Mouse (Mus musculus) forebrain, embryonic 12.5 days (tissue): ENCODE data around the gene Galr3. TPM values are rescaled to one million over a fixed set of nuclear protein-coding genes. Genes with fewer than 3 reads are reported as not detected.

Source experiments
- ATAC-seq: fragments of 200-750 bp; cut with Nextera tagmentation; 2 replicates; pipeline ENCODE4 v1.8.0; 2017; ENCODE audit warnings: moderate TSS enrichment; ENCODE audit not compliant: low FRiP score
- H3K27ac ChIP-seq: fragments of 300-500 bp; sonication (generic); 2 replicates; pipeline ENCODE4 v1.5.1; 2016; ENCODE audit warnings: mild to moderate bottlenecking
- H3K27me3 ChIP-seq: fragments of 300-500 bp; sonication (generic); 2 replicates; pipeline ENCODE4 v1.6.1; 2016; ENCODE audit warnings: mild to moderate bottlenecking
- H3K36me3 ChIP-seq: fragments of 300-500 bp; sonication (generic); replicated peaks from 2 replicates; pipeline ENCODE4 v1.6.1; 2016; ENCODE audit warnings: mild to moderate bottlenecking
- H3K4me1 ChIP-seq: fragments of 300-500 bp; sonication (generic); 2 replicates; pipeline ENCODE4 v1.6.1; 2016
- H3K4me2 ChIP-seq: fragments of 300-500 bp; sonication (generic); 2 replicates; pipeline ENCODE4 v1.6.1; 2016; ENCODE audit warnings: mild to moderate bottlenecking, moderate library complexity
- H3K4me3 ChIP-seq: fragments of 300-500 bp; sonication (generic); replicated peaks from 2 replicates; pipeline ENCODE4 v1.5.1; 2016; ENCODE audit warnings: mild to moderate bottlenecking
- H3K9ac ChIP-seq: fragments of 300-500 bp; sonication (generic); 2 replicates; pipeline ENCODE4 v1.6.1; 2016; ENCODE audit warnings: mild to moderate bottlenecking
- H3K9me3 ChIP-seq: fragments of 300-500 bp; sonication (generic); 2 replicates; pipeline ENCODE4 v1.6.1; 2016
- WGBS: fragments of 180-500 bp; shearing (Covaris S2); methylation state at CpG from one replicate; pipeline ENCODE4 v1.1.7; 2016; 5-methylcytosine and 5-hydroxymethylcytosine counted together
- polyA plus RNA-seq: library from polyadenylated mRNA; unstranded; fragments of >200 nt; fragmentation: Nextera tagmentation; extraction: Ambion mirVana; gene quantifications from 2 replicates; pipeline ENCODE4 v1.2.1, GENCODE M21; 2016

Galr3 gene
- not detected in 2 replicates for polyA plus RNA-seq

DNA sequence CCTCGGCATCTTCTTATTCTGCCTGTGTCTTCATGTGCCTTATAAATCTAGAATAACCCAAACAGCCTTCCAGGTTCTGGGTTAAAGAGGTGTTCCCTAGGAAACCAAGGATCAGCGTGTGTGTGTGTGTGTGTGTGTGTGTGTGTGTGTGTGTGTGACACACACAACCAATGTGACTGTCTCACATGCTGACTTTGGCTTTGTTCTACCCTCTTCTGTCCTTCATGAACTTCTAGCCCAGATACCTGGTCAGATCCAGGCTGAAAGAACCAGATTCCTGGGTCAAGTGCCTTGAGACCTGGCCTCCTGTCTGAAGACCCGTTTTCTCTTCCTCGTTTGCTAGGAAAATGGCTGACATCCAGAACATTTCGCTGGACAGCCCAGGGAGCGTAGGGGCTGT, at the start of gene Galr3:
Gene Galr3 (plus strand): TSS at position 301 of the 400 bp plus-strand sequence.
- 89% methylated on average over 6 of the region's 6 CpGs for WGBS
- Histone ChIP-seq H3K27ac (no peak within 1 kb of the TSS), H3K4me1 (peaks cover 42% of the 10 kb centered on the region), H3K36me3 (peaks cover 6% of the 10 kb centered on the region), H3K27me3 (peaks cover 72% of the 10 kb centered on the region), H3K4me2 (peak within 1 kb of the TSS; percentile 81), H3K4me3 (peak within 1 kb of the TSS; percentile 54), H3K9ac (peak within 1 kb of the TSS; percentile 57), H3K9me3 (no peaks in the 10 kb centered on the region)
- no peak for ATAC-seq

DNA sequence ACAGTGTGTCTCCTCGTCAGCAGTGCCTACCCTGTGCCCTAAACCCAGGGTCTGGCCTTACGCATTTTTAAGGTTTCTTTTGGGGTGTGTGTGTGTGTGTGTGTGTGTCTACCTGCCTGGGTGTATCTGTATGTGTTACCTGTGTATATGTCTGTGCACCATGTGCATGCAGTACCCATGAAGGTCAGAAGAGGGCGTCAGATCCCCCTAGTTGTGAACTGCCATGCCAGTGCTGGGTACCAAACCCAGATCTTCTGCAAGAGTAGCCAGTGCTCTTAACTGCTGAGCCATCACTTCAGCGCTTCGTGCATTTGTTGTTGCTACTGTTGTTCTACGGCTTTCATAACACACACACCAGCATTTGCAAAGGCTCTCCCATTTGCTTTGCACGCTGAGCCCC, 49.5 kb upstream of the Galr3 start:
- no peak overlapping the region for H3K27ac ChIP-seq
- no peak overlapping the region for H3K4me3 ChIP-seq
- peaks cover 12% of the 10 kb centered on the region; the same call in 1 of the 2 replicates for H3K4me1 ChIP-seq
- ATAC-seq = no peak
- no peak overlapping the region for H3K9ac ChIP-seq
- H3K4me2 ChIP-seq = no peak overlapping the region
- WGBS = 96% methylated on average over 7 of the region's 7 CpGs
- no peaks in the 10 kb centered on the region for H3K27me3 ChIP-seq
- peaks cover 84% of the 10 kb centered on the region for H3K36me3 ChIP-seq
- H3K9me3 ChIP-seq = no peaks in the 10 kb centered on the region

DNA sequence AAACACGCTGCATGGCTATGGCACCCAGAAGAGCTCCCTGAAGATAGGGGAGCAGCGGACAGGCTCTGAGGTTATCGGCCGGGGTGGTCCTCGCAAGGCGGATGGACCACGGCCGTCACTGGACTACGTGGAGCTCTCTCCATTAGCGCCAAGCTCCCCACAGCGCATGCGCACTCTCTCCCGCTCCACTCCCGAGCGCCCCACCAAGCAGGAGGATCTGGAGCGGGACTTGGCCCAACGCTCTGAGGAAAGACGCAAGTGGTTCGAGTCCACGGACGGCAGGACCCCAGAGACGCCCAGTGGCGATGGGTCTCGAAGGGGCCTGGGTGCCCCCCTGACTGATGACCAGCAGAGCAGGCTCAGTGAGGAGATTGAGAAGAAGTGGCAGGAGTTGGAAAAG, 48.8 kb upstream of the Galr3 start:
- Histone ChIP-seq H3K9ac (no peak overlapping the region), H3K9me3 (no peaks in the 10 kb centered on the region), H3K27me3 (no peaks in the 10 kb centered on the region), H3K4me2 (no peak overlapping the region), H3K27ac (no peak overlapping the region), H3K4me3 (no peak overlapping the region), H3K4me1 (peaks cover 10% of the 10 kb centered on the region; the same call in 1 of the 2 replicates), H3K36me3 (peaks cover 87% of the 10 kb centered on the region)
- 95% methylated on average over 24 of the region's 24 CpGs for WGBS
- ATAC-seq = no peak

DNA sequence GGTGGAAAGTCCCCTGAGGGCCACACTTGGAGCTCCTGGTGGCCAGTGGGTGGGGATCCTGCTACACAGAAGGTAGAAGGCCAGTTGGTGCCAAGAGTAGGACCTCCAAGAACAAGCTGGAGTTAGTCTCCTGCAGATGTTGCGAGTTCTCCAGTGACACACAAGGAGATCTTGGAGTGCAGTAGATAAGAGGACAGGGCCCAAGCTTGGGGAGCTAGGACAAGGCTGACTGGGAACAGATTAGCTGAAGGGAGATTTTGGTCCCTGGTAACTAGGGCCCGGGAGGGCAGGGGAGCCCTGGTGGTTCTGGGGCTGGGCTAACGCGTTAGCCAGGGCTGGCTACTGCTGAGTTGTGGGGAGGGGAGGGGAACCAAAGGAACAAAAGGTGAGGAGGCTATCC, 45.8 kb upstream of the Galr3 start:
- no peaks in the 10 kb centered on the region for H3K9me3 ChIP-seq
- no peak for ATAC-seq

DNA sequence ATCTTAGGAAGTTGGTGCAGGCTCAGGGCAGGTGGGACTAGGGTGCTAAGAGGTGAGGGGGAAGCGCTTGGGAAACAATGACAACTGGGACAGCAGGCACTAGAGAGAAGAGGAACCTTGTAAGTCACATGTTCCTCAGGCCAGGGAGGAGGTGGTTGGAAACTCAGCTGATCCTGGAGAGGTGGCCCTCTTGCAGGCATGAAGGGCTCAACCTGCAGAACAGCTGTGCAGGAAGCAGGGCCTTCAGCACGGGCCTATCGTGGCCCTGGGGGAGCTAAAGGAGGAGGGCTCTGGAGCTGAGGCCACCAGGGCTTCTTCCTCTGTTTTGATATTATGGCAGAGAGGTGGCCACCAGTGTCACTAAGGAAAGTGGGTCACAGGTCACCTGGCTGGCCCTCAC, 45.0 kb upstream of the Galr3 start:
- no peaks in the 10 kb centered on the region for H3K9me3 ChIP-seq
- ATAC-seq = no peak
- peaks cover 79% of the 10 kb centered on the region for H3K36me3 ChIP-seq

More for the DNA sequence above, 45.8 kb upstream of the Galr3 start:
- no peaks in the 10 kb centered on the region for H3K4me1 ChIP-seq
- no peak overlapping the region for H3K9ac ChIP-seq
- no peak overlapping the region for H3K4me3 ChIP-seq
- no peak overlapping the region for H3K4me2 ChIP-seq
- no peak overlapping the region for H3K27ac ChIP-seq
- H3K36me3 ChIP-seq = peaks cover 79% of the 10 kb centered on the region
- no peaks in the 10 kb centered on the region for H3K27me3 ChIP-seq
- WGBS = 92% methylated on average over 4 of the region's 4 CpGs

DNA sequence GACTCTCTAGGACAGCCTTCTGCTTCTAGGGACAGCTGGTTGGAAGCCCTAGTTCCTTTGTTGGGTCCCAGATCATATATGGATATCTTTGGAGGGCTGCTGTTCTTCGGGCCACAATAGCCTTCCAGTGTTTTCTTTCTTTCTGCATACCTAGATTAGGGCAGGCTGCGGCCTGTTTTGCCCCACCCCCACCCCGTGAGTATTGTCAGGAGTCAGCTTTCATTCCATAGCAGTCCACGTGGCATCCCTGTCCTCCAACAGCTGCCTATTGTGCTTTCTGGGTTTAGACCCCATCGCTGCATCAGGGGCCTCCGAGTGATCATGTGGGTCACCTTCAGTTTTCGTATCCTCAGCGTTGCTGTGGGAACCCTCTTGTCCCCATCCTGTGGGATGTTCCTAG, 43.3 kb upstream of the Galr3 start:
- H3K4me2 ChIP-seq = no peak overlapping the region
- no peak overlapping the region for H3K27ac ChIP-seq
- no peaks in the 10 kb centered on the region for H3K4me1 ChIP-seq
- no peak overlapping the region for H3K4me3 ChIP-seq
- no peak overlapping the region for H3K9ac ChIP-seq
- peaks cover 77% of the 10 kb centered on the region for H3K36me3 ChIP-seq
- no peaks in the 10 kb centered on the region for H3K9me3 ChIP-seq
- WGBS = 63% methylated on average over 8 of the region's 8 CpGs
- no peaks in the 10 kb centered on the region for H3K27me3 ChIP-seq
- ATAC-seq = no peak

More for the DNA sequence above, 45.0 kb upstream of the Galr3 start:
- WGBS = 81% methylated on average over 3 of the region's 3 CpGs
- no peak overlapping the region for H3K27ac ChIP-seq
- H3K4me2 ChIP-seq = no peak overlapping the region
- no peaks in the 10 kb centered on the region for H3K27me3 ChIP-seq
- H3K4me1 ChIP-seq = no peaks in the 10 kb centered on the region
- H3K4me3 ChIP-seq = no peak overlapping the region
- H3K9ac ChIP-seq = no peak overlapping the region

DNA sequence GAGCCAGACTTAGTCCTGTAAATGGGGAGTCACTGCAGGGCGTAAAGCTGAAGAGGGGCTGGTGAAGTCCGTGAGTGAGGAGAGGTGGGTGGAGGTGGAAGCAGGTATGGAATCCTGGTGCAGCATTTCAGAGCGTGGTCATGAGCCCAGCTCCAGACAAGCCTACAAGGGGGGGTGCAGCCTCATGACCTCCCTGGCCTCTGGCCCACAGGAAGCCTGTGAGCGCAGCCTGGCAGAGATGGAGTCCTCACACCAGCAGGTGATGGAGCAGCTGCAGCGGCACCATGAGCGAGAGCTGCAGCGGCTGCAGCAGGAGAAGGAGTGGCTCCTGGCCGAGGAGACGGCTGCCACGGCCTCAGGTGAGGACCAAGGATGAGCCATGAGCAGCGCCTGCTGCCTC, 42.1 kb upstream of the Galr3 start:
- Histone ChIP-seq H3K9ac (no peak overlapping the region), H3K27me3 (no peaks in the 10 kb centered on the region), H3K36me3 (peaks cover 77% of the 10 kb centered on the region), H3K4me2 (no peak overlapping the region), H3K27ac (no peak overlapping the region), H3K4me3 (no peak overlapping the region), H3K9me3 (no peaks in the 10 kb centered on the region), H3K4me1 (no peaks in the 10 kb centered on the region)
- WGBS = 91% methylated on average over 11 of the region's 11 CpGs
- ATAC-seq = no peak

DNA sequence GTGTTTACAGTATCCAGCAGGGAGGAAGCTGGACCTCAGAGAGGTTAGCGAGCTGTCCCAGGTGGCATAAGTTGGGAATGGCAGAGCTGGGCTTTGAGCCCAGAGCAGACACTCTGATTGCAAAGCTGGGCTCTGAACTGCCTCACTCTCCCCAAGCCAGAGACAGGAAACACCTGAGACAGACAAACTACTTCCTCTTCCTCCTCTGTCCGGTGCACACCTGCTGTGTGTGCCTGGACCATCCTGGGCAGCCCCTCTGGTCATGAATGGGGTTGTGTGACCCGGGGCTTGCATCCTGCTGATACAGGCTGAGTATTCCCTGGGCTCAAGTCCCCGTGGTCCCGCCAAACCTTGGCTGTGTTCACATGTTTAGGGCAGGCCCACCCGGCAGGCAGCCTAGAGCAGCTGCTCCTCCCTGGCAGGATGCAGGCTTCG, 41.3 kb upstream of the Galr3 start:
- peaks cover 76% of the 10 kb centered on the region for H3K36me3 ChIP-seq
- no peaks in the 10 kb centered on the region for H3K9me3 ChIP-seq
- H3K9ac ChIP-seq = no peak overlapping the region
- H3K4me2 ChIP-seq = no peak overlapping the region
- no peak for ATAC-seq
- H3K27ac ChIP-seq = no peak overlapping the region
- H3K4me3 ChIP-seq = no peak overlapping the region
- no peaks in the 10 kb centered on the region for H3K4me1 ChIP-seq
- WGBS = 90% methylated on average over 7 of the region's 7 CpGs
- no peaks in the 10 kb centered on the region for H3K27me3 ChIP-seq

DNA sequence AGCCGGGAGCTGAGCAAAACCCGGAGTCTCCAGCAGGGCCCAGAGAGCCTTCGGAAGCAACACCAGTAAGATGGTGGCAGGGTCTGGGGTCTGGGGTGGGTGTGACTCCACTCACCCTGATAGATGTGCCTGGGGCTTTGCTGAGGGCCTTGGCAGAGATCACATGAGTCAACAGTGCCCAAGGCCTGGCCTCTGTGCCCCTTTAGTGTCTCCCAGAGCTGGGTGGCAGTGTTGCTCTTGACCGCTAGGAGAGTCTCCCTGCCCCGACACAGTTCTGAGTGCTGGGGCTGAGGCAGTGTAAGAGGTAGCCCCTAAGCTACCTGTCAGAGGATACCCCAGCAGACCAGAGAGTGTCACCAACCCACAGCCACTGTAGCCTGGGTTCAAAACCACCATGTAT, 40.1 kb upstream of the Galr3 start:
- Histone ChIP-seq H3K36me3 (peaks cover 78% of the 10 kb centered on the region), H3K27me3 (no peaks in the 10 kb centered on the region), H3K27ac (no peak overlapping the region), H3K4me2 (no peak overlapping the region), H3K4me1 (no peaks in the 10 kb centered on the region), H3K4me3 (no peak overlapping the region), H3K9me3 (no peaks in the 10 kb centered on the region), H3K9ac (no peak overlapping the region)
- no peak for ATAC-seq
- 94% methylated on average over 5 of the region's 5 CpGs for WGBS

DNA sequence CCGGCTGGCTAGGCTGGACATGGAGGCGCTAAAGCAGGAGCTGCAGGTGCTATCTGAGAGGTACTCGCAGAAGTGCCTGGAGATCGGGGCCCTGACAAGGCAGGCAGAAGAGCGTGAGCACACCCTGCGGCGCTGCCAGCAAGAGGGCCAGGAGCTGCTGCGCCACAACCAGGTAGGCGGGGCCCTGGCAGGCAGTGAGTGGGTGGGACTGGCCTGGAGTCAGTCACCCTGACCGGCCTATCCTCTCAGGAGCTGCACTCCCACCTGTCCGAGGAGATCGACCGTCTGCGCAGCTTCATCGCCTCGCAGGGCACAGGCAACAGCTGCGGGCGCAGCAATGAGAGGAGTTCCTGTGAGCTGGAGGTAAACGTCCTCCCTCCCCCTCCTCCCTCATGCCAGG, 39.6 kb upstream of the Galr3 start:
- H3K36me3 ChIP-seq = peaks cover 76% of the 10 kb centered on the region
- no peak overlapping the region for H3K9ac ChIP-seq
- H3K27ac ChIP-seq = no peak overlapping the region
- no peak overlapping the region for H3K4me2 ChIP-seq
- H3K27me3 ChIP-seq = no peaks in the 10 kb centered on the region
- ATAC-seq = no peak
- H3K4me1 ChIP-seq = no peaks in the 10 kb centered on the region
- WGBS = 55% methylated on average over 19 of the region's 19 CpGs
- no peaks in the 10 kb centered on the region for H3K9me3 ChIP-seq
- no peak overlapping the region for H3K4me3 ChIP-seq

DNA sequence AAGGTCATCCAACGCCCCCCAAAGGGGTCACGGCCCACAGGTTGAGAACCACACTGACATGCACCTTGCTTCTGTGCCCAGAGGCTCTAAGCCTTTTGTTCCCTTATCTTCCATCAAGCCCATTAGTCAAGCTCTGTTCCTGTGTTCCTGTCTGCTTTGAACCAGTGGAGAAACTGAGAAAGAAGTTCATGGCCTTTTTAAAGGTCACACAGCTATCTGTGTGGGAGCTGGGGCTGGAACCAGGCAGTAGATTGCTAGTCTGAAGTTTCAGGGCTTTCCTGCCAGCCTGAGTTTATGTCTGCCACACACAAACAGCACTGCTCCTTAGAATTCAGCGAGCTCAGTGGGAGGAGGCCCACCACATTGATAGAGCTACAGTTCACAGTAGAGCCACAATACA, 38.6 kb upstream of the Galr3 start:
- H3K4me1 ChIP-seq = no peaks in the 10 kb centered on the region
- H3K9ac ChIP-seq = no peak overlapping the region
- no peak overlapping the region for H3K4me3 ChIP-seq
- no peak for ATAC-seq
- no peak overlapping the region for H3K27ac ChIP-seq
- H3K36me3 ChIP-seq = peaks cover 73% of the 10 kb centered on the region
- H3K9me3 ChIP-seq = no peaks in the 10 kb centered on the region
- 93% methylated on average over 3 of the region's 3 CpGs for WGBS
- H3K27me3 ChIP-seq = no peaks in the 10 kb centered on the region
- H3K4me2 ChIP-seq = no peak overlapping the region

DNA sequence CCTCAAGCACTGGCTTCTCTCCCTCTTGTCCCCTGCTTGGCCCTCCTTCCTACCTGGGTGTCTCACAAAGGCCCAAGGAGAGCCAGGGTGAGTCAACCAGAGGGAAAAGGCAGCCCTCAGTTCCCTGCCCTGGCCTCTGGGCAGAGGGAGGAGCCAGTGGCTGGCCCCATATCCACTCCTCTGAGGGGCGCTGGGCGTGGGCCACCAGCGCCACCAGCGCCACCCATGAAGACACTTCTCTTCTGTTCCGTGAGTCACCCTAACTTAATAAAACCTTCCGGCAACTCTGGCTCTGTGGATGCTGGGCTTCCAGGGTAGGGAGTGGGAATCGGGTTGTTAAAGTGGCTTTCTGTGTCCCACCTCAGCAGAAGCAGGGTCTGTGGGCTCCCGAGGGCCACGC, 36.1 kb upstream of the Galr3 start:
- Histone ChIP-seq H3K9ac (no peak overlapping the region), H3K4me3 (no peak overlapping the region), H3K4me1 (no peaks in the 10 kb centered on the region), H3K36me3 (peaks cover 58% of the 10 kb centered on the region), H3K27ac (no peak overlapping the region), H3K4me2 (no peak overlapping the region), H3K27me3 (no peaks in the 10 kb centered on the region), H3K9me3 (no peaks in the 10 kb centered on the region)
- WGBS = 89% methylated on average over 9 of the region's 9 CpGs
- no peak for ATAC-seq

DNA sequence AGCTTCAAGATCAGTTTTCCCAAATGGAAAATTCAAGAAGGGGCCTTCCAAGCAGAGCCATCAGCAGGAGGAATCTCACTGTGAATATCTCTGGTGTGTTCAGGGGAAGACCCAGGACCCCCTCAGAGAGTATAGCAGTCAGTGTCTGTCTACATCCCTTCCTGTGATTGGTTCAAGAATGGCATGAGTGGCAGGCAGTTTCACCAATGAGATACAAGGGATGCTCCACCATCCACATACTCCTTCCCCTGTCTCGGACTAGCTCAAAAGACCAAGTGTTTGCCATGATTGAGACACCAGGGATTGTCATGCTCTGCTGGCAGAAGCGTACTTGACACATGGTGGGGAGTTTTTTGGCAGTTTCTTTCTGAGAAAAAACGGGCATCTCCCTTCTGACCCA, 35.0 kb upstream of the Galr3 start:
- peaks cover 48% of the 10 kb centered on the region for H3K36me3 ChIP-seq
- H3K4me3 ChIP-seq = no peak overlapping the region
- H3K27ac ChIP-seq = no peak overlapping the region
- peaks cover 2% of the 10 kb centered on the region for H3K4me1 ChIP-seq
- no peak for ATAC-seq
- 80% methylated on average over 3 of the region's 3 CpGs for WGBS
- no peak overlapping the region for H3K9ac ChIP-seq
- no peak overlapping the region for H3K4me2 ChIP-seq
- H3K27me3 ChIP-seq = no peaks in the 10 kb centered on the region
- H3K9me3 ChIP-seq = no peaks in the 10 kb centered on the region
